Mouse (Mus musculus): ENCODE measurements around the gene Hnrnpf.
A peak's percentile ranks its signal among the peaks of the same experiment; 100 is the strongest.

Gene Hnrnpf

DNA sequence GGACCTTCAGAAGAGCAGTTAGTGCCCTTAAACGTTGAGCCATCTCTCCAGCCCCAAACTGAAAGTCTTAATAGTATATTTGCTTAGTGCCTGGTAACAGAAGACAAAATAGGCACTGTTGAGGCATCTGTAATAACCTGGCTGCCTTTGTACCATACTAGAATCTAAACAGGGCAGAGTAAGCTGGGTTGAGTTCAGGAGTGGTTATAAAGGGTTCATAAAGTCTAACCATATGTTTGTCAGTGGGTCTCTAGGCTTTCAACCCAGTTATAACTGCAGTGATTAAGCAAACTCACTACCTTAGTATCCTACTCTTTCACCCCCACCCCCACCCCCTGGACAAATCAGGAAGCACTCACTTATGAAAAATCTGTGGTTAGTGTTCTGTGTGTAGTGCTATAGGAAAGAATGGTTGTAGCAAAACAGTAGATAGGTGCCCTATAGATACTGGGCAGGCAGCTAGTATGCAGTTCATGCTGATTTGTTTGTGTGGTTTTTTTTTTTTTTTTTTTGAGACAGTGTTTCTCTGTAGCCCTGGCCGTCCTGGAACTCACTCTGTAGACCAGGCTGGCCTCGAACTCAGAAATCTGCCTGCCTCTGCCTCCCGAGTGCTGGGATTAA, 26.9 kb downstream of the Hnrnpf start:
- DNase-seq, result no peak

DNA sequence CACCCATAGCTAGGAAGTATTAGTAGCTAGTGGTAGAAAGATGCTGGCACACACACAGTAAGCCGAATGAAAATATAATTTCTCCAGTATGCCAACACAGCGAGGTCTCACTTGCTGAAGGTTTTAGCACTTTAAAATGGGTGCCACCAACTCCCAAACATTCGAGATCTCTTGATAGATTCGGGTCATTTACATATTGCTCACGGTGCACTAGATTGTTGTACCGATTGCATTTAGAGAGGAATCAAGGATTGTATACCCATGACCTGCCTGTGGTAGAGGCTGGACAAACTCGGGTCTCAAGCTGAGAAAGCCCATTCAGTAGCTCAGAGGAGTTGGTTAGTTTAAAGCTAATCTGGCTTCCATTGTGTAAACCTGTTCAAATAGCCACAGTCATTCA, 27.8 kb downstream of the Hnrnpf start:
- no peak for DNase-seq

DNA sequence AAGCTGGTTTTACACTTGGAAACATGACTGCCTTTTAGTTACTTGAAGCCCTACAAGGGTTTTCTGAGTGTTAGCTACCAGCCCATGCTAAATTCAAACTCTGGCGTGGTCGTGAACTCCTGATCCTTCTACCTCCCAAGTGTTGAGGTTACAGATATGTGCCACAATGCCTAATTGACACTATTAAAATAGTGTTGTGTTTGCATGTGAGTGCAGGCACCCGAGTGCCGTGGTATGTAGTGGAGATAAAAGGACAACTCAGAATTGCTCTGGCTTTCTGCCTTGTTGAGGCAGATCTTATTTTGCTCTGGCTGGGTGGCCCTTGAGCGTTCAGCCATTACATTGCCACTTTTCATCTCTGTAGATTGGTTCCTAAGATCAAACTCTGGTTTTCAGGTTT, 28.6 kb downstream of the Hnrnpf start:
- DNase-seq, result no peak

DNA sequence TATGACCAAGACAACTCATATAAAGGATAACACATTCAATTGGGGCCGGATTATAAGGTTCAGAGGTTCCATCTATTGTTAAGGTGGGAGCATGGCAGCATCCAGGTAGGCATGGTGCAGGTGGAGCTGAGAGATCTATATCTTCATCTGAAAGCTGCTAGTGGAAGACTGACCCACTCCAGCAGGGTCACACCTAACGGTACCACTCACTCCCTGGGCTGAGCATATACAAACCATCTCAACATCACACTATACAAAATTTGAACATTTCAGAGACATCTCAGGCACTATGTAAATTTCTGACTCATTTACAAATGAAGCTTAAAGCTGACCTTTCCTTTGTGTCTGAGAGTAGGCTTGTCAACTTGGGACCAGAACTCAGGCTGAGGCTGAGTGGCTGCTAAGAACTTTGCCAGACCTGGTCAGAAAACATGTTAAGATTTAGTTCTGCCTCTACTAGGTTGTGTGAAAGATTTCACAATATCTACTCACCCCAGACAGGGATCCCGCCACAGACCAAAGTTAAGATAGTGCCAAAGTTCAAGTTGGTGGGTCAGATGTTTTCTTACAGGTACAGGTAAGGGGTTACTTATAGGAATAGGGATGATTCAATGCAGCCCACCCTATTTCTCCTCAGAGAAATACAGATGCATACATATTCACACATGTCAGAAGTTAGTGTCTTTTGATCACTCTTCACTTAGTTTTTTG, 30.0 kb downstream of the Hnrnpf start:
- DNase-seq, result no peak

DNA sequence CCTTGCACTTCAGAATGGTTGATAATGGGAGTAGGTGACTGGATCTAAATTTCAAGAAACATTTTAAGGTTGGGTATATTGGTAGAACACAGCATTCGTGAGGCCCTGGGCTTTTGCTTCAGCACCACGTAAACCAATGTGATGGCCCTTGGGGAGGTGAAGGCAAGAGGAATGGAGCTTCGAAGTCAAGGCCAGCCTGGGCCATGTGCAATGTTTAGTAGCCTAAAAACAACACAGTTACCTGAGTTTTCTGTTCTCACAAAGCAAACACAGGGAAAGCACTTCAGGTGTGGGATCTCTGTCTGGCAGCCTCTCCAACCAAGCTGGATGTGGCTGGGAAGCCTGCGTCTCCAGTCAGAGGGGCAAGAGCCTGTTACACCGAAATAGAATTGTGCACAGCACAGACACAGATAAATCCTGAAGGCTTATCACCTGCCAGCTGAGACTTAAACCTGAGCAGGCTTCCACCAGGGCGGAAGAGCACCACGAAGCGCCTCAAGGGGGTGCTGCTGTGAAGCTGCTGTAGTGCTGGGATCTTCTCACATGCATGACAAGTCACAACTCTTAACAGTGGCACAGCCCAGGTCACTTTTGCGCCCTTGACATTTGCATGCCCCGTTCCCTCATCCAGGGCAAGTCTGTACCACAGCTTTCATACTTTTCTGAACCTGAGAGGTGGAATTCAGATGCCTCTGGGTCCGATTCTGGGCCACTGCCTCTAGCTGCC, 32.4 kb downstream of the Hnrnpf start:
- DNase-seq, result peak; percentile 20

DNA sequence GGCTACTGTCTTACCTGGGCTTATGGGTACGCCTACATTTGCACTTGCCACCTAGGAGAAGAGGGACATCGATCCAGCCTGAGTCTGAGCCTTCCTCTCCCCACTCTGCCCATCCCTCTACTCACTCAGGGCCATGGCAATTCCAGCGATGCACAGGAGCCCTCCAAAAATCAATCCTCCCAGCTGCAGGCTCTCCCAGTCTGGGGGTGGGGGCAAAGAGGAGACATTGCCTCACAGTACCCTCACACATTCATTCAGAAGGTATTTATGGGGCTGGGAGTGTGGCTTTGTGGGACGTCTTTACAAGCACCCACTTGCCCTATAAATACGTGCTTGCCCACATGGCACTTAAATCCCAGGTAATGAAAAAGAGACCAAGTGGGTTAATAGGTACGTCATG, 34.2 kb downstream of the Hnrnpf start:
- DNase-seq, result no peak

DNA sequence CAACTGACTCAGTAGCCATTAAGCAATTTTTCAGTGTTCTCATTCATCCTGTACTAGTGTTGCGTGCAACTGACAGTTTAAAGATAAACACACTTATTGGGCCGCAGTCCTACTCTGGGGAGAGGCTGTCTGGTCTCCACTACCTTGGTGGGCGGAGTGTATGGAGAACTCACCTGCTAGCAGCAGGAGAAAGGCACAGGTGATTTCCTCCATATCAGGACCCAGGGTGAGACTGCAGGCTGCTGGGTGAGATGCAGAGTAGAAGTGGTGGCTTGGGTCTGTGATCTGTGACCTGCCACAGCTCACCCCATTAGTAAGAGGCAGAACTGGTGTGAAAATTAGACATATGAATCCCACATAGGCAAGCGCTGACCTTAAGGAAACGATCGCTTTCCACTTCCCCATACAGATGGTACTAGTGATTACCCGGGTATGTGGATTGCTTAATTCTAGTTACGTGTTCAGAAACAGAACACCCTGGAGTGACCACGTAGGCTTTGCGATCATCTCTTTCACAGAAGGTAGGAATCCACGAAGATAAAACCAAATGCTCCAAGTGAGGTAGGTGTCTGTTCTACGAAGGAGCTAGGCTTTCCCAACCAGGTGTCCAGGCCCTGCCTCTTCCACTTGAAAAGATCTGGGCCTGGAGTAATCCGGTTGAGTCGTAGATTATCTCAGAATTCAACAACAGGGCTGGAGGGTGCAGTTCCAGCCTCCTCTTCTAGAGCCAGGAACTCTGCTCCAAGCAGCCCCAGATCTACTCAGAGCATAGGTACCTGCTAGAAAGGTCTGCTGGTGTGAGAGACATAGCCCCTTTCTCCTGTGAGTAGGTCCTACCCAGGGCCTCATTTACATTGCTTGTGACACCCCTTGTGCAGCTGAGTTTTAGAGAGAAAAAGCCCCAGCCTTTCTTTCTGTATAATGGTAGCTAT, 35.8 kb downstream of the Hnrnpf start:
- DNase-seq, result no peak

DNA sequence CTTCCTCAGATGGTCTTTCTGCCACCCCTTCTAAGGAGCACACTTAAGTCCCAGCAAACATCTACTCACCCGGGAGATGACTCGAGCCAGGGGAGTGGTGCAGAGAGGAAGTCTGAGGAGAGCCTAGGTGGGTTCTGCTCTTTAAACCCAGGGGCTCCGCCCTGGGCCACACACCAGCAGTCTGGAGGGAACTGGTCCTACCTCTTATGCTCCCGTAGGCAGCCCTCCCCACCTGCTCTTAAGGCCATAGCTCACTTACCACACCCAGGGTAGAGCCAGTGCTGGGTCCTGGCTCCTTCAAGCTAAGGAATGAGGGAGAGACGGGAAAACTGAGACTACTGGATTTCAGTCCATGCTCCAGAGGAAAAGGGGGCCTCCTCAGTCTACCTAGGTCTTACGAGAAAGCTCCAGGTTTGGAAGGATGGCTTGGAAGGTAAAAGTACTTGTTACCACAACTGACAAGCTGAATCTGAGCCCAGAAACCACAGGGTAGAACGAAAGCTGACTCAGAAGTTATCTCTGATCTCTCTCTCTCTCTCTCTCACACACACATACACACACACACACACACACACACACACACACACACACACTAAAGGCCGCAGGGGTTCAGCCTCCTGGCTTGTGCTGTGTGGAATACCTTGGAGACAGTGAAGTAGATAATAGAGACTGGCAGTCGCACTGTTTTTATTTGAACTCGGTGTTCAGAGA, 37.3 kb downstream of the Hnrnpf start, which contains the start of gene Fxyd4:
Fxyd4 (minus strand) TSS at position 471 of the 711 bp plus-strand sequence.
- peak; percentile 40 for DNase-seq

DNA sequence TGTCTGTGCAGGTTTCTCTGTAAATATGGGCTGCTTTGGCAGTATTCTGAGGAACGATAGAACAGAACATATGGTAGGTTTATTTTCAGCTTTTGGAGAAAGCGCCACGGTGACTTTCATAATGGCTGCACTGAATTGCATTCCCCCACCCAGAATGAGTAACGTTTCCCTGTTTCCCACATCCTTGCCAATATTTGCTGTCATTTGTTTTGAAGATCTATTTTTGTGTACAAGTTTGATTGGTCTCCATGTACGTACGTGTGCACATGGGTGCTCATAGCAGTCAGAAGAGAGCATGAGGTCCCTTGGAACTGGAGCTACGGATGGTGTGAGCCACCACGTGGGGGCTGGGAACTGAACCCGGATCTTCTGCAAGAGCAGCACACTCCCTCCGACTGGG, 38.8 kb downstream of the Hnrnpf start:
- DNase-seq, result no peak

DNA sequence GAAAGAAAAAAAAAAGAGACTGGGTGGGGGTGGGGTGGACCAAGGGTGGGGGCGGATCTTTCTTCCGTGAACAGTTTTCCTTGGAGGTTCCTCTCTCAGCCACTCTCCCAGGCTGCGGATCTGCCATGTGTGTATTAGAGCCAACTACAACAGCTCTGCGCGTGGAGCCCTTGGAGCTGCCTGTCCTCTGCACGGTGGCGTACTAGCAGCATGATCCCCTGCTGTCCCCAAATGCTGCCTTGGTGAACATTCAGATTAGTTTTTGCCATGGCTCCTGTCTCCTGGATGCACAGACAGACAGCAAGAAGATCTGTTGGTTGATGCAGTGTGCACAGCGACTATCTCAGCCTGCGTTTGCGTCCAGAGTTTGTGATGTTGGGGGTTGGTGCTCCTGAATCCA, 42.6 kb downstream of the Hnrnpf start:
- no peak for DNase-seq

DNA sequence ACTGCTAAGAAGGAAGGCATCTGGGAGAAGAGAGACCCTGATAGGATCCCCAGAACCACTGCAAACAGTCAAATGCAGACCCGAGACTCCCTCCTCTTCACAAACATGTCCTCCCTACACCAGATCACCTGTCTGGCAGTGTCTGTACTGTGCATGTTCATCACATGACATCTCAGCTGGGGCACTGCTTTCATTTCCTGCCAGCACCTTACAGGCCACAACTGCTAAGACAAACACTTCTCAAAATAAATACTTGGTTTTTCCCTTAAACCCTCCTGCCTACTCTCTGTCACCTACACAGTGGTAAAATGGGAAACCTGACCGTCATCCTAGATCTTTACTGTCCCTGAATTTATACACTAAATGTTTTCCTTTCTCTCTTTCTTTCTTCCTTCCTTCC, 43.8 kb downstream of the Hnrnpf start:
- no peak for DNase-seq

DNA sequence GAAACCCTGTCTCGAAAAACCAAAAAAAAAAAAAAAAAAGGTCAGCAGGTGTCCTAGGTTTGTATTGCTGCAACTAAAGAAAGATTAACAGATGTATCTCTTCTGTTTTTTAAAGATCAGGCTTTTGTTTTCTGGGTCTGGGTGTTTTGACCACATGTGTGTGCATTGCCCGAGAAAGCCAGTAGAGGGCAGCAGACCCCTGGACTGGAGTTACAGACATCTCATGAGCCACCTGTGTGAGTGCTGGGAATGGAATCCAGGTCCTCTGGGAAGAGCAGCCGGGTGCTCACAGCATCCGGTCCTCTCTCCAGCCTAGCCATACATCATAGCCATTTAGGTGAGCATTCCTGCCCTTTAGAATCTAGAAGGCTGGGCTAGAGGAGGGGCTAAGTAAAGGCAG, 52.2 kb downstream of the Hnrnpf start:
- DNase-seq, result no peak

DNA sequence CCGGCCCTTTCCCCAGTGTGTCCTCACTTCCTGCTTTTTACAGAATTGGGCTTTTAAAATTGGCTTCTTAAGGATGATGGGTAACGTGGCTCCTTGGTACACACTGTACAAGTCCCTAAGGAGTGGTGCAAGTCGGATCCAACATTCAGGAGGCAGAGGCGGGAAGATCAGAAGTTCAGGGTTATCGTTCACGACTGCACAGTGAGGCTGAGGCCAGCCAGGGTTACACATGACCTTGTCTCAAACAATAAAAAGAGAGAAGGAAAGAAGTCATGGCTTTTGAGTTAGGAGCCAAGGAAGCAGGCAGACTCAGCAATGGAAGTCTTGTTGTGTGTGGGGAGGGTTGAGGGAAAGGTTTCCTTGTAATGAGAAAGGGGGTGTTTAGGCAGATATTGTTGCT, 56.0 kb downstream of the Hnrnpf start:
- DNase-seq, result no peak

DNA sequence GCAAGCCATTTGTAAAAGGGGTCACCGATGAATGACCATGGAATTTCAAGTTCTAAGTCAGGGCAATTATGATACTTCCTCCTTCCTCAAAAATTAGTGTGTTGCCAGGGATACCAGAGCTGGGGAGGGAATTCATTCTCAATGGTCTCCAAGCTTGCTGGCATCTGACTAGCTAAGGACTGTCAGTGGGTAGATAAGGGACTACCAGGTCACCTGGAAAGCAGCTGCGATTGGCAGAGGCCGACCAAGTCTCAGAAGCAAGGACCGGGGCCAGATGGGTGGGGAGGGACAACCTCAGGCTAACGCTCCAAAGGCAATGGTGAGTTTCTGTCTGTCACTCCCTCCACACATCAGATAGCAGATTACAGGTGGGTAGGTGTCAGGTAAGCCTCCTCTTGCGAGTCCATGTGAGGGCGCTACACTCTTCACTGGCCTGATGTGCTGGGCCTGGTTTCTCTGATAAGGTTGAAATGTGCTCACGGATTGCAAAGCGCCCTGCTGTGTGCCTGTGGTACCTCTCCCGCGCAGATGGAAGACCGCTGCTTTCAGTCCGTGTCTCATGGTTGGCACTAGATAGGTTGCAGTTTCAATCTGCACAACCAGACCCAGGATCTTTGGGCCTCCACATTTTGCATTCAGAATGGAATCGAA, 56.9 kb downstream of the Hnrnpf start:
- peak; percentile 31 for DNase-seq

DNA sequence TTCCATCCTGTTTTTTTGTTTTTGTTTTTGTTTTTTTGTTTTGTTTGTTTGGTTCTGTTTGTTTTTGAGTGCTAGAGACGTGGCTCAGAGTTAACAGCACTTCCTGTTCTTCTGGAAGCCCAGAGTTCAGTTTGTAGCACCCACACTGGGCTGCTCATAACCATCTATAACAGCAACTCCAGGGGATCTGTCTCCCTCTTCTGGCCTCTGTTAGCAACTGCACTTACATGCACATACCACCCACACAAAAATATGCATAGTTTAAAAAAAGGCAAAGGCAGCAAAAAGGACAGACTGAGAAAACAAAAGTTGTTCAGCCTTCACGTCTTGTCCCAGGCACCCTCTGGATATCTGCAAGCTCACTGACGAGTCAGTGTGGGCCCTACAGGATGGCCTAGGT, 63.1 kb downstream of the Hnrnpf start:
- no peak for DNase-seq

DNA sequence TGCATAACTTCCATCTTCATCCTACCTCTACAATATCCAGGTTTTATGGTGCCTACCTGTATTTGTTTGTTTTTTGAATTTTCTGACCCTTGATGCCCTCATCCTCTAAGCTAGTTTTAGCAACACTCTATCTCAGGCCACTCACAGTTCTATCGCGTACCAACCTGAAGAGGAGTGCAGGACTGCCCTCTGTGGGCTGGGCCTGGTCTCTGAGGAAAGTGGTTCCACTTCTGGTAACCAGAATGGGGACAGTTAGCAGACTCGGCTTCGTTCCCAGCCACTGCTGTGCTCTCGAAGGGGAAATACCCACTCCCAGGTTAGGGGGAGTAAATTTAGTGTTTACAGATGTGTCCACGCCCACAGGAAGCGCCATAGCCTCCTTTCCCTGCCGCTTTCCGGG, 66.6 kb downstream of the Hnrnpf start:
- peak; percentile 8 for DNase-seq

All from kidney, adult 11 months (tissue).